Mouse (Mus musculus): ENCODE results near the gene Bahcc1.

Bahcc1 gene

DNA sequence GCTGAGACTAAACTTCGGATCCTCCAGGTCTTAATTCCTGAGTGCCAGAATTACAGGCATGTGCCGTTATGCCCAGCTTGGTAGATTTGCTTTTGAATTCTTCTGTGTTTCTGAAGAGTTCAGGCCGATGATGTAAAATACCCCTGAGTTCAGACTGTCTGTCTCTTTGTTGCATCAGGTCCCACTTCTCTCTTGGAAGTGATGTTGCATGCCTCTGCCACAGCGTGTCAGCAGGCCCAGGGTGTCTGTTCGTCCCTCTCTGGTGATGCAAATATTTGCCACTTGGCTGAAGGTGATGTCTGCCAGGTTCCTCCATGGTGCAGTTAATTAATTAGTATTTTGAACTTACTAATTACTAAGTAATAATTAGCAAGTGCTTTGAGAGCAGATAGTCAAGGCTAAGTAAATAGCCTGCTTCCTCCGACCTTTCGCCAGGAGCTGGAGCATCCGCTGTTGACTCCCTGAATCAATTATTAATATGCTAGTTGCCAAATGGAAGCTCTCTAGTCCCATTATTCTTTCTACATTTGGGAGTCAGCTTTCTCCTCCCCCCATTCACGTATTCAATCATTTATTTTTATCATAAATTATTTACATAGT lies 26.6 kb upstream of the Bahcc1 start:
- DNase-seq (ENCODE audit: low spot score in 2 of 2) = no peak

DNA sequence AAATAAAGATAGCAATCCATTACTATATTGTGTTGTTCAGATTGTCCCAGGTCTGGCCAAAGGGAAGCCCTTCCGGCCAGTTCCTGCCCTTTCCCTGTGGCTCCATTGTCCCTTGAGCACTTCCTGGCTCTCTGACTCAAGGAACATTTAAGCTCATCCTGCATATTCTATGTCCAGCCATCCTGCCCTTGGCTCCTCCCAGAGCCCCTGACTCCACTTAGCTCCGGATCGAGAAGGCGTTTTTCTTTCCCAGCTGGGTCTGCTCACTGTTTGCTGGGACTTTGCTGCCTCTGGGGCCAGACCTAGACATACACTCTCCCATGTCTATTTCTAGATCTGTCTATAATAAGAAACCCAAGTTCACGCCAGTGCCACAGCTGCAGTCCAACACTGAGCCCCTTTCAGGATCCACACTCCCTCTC lies 26.1 kb upstream of the Bahcc1 start:
- no peak for DNase-seq (ENCODE audit: low spot score in 2 of 2)

DNA sequence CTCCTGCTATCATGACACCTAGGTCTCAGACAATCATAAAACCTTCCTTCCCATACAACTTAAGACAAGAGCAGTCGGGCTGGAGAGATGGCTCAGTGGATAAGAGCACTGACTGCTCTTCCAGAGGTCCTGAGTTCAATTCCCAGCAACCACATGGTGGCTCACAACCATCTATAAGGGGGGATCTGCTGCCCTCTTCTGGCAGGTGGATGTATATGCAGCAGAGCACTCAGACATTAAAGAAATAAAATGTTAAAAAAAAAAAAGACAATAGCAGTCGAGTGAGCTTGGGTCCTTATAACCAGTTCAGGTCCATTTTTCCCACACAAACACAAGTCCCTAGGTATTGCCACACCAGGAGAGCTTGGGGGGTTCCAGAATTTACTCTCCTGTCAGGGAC lies 23.9 kb upstream of the Bahcc1 start:
- DNase-seq (ENCODE audit: low spot score in 2 of 2) = no peak

DNA sequence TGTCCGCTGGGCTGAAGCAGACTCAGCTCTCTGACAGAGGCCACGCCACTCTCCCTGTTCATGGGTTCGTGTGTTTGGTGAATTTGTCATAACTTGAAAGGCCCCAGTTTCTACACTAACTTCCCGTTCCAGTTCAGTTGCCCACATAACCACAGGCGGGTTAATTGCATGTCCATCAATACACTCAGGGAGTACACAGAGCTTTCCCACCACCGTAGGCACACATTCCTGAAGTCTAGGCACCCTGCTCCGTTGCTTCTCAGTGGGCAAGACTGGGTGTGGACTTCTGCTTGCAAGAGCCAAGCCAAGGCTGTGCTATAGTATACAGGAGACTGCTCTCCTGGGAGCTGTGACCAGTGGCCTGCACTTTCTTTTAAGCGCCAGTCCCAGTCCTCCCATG lies 23.3 kb upstream of the Bahcc1 start:
- no peak for DNase-seq (ENCODE audit: low spot score in 2 of 2)

DNA sequence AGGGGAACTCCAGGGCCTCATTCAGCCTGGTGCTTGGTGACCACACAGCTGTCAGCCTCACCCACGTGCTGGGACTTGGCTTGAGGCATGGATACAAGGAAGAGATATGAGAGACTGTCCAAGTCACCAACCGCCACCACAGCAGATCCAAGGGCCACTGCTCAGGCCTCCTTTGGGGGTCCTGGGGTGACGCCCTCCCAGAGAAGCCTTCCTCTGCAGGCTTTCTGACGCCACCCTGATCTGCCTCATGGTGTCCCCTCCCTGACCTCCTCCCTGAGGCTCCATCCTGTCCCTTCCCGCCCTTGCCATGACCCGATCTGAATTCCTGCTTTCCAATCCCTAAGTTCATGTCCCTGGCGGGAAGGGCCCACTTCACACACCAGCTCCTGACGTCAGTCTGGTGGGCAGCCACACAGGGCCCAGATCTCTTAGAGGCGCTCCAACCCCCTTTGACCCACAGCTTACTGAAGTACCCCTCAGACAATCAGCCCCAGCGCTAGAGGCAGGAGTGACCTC lies 17.0 kb upstream of the Bahcc1 start:
- DNase-seq (ENCODE audit: low spot score in 2 of 2) = no peak

DNA sequence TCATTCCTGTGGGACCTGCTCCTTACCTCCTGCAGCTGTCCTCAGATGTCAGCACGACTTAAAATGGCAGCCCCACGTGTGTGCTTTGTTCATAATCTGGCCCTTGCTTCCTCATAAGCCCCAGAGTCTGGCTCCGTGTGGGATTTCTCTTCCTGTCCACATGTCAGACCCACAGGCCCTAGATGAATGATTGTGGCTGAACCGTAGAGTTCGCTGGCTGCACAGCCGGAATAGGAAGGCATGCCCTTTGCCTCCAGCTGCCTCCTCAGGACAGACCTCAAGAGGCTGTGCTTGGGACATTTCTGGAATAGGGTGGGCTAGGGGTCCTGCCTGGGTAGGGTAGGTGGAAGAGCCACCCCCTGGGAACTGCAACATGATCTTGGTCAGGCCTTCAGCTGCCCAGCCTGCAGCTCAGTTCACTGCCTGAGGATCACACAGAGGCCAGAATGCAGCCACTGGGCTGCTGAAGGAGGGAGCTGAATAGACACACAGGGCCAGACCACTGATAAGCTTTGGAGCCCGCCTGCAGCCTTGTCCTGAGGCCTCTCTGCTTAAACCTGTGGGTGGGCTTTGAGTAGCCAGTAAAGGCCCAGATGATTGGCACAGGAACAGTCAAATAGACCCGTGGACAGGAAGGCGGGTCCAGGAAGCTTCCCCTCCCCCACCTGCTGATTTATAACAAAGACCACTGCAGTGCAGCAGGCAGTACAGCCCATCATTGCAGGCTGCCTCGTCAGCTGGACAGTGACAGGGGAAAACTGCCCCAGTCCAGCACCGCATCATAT lies 16.0 kb upstream of the Bahcc1 start:
- no peak for DNase-seq (ENCODE audit: low spot score in 2 of 2)

DNA sequence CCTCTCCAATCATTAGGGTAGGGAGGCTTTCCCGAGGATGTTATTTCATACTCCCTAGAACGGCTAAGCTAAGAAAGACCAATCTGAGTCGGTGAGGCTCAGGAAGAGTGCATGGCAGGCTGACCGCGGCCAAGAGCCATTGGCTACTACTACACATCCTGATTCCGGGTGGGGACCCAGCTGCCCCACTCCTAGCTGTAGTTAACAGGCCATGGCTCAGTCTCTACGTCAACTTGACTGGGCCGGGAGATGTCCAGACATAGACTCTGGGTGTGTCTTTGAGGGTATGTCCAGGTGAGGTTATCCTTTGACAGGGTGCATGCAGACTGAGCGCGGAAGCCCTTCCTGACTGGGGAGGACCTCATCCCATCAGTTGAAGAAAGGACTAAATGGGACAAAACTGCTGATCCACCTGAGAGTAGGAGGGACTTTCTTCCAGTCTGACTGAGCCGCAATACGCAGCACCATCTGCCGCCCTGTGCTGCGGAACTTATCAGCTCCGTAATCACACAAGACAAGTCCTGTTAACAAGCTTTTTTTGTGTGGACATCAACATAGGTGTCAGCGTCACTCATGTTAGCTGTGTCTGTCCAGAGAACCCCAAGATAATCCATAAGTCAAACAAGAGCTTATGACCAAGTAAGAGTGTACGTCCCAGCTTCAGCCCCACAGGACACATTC lies 14.4 kb upstream of the Bahcc1 start:
- no peak for DNase-seq (ENCODE audit: low spot score in 2 of 2)

DNA sequence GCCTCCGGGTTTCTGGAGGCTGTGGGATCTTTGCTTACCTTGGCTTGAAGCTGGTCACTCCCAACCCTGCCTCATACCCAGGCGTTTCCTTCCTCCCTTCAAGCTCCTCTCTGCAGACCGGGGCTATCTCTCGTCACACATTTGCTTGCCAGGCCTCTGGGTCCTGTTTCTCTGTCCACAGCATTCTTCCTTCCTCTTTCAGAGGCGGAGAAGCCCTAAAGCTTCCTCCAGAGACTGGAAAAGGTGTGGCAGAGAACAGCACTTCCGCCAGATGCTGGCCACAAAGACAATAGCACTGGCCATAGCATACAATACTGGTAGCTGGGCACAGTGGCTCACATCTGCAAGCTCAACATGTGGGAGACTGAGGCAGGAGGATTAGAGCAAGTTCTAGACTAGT lies 13.8 kb upstream of the Bahcc1 start:
- DNase-seq (ENCODE audit: low spot score in 2 of 2) = no peak

DNA sequence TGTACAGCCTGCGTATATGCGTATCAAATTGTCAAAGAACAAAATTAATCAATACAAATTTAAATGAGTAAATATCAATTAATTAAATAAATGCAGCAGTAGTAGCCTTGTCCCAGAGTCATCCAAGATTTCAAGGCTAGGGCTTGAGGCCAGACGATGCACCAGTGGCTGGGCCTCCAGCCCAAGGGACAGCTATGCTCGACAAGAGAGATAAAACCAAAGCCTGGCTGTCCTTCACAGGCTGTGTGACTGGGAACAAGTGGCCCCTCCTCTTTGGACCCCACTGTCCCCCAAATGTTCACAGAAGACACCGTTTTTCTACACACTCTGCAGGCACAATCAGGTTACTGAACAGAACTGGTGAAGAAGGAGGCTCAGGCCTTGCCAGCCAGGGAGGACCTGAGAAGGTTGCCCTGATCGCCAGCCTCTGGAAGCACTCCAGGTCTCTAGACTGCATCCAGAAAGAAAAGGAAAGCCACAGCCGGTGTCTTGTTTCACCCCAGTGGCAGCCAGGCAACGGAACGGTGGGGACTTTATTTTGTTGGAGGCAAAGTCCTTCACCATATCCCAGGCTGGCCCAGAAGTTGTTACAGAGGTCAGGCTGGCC lies 12.7 kb upstream of the Bahcc1 start:
- DNase-seq (ENCODE audit: low spot score in 2 of 2) = no peak

DNA sequence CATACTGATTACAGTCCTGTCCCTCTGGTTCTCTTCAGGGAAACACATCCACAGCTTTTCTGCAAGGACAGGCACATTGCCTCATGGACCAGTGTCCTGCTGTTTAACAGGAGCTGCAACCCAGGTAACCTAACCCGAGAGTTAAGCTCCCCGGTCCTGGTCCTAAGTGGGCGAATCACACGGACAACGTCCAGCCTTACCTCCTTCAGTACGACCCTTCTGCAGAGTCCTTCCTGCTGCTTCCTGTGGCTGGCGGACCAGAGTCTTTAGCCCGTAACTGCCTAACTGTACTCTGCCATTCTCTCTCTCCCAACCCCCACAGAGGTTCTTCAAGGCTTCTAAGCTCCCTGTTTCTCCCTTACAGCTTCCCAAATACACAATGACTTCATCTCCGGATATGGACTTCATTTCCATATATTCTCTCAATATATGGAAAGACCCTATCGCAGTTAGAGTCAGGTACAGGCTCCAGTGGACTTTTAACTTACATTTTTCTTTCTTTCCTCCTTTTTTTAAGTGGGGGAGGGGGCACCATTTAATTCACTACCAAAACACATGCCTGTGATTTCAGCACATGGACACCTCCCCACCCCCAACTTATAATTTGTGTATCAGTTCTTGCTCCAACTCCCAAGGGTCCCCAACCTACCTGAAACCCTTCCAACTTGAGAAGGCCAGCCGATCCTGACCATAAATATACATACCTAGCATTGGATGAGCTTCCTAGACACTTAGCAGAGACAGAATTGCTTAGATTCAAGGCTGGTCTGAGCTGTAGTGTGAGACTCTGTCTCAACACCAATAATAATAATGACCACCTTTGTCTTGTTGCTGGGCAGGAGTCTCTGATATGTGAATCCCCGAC lies 11.6 kb upstream of the Bahcc1 start:
- no peak for DNase-seq (ENCODE audit: low spot score in 2 of 2)

DNA sequence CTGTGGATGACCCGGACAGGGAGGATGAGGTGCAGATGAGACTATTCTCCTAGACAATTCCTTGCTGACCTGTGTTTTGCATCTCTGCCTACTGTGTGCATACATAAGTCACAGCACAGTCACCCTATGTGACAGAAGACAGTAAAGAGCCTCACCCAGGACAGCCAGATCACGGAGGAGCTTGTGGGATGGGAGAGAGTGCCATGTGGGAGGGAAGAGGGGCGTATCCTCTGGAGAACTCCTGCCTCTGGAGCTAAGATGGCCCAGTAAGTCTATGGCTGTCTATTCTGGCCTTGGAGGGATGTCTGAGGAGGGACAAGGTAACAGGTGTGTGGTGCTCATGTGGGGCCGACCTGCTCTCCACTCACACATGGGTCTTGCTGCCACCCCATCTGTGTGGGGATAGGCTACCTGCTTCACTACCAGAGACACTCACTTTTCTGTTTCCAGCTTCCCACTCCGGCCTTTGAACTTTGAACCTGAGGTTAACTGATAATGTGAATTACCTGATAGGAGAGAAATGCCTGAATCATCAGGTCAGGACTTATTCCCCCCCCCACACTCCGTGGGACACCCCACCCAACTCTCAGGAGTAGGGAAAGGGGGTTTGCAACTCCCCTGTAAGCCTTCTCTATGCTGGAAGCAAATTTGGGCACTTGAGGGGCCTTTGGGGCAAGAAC lies 10.2 kb upstream of the Bahcc1 start:
- DNase-seq (ENCODE audit: low spot score in 2 of 2) = no peak

DNA sequence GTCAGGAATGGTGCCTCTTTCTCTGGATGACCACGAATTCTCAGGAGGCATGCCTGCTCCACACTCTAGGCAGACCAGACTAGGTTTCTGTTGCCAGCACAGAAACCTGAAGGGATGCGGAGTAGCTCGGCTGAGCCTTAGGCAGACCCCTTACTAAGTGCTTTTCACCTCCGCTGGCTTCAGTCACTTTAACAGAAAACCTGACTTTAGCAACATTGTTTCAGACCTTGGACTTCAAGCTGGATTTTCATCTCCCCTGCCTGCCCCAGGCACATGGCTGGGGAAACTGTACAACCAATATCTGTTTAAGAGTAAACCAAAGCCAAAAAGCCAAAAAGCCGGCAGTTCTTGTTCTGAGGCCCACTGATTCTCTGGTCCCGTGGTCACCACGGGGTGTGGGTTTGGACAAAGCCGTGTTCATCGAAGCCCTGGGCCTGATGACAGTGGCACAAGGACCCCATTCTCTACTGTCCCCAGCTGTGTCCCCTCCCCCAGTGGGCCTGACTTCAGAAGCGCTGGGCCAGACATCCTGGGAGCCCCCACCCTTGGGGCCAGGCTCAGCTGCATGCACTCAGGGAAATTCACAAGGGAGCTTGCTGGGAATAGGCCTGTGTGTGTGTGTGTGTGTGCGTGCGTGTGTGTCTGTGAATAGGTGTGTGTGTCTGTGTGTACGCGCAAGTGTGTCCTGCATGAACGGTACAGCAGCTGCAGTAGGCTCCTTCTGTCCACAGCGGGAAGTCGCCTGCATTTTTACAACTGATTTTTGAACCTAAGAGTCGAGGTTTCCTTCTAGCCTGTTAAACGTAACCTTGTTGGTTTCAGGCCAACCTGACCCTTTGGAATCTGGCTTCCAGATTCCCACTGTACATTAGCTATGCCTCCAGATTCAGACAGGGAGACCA lies 8.9 kb upstream of the Bahcc1 start:
- peak; percentile 81 to 82 for DNase-seq (ENCODE audit: low spot score in 2 of 2)

DNA sequence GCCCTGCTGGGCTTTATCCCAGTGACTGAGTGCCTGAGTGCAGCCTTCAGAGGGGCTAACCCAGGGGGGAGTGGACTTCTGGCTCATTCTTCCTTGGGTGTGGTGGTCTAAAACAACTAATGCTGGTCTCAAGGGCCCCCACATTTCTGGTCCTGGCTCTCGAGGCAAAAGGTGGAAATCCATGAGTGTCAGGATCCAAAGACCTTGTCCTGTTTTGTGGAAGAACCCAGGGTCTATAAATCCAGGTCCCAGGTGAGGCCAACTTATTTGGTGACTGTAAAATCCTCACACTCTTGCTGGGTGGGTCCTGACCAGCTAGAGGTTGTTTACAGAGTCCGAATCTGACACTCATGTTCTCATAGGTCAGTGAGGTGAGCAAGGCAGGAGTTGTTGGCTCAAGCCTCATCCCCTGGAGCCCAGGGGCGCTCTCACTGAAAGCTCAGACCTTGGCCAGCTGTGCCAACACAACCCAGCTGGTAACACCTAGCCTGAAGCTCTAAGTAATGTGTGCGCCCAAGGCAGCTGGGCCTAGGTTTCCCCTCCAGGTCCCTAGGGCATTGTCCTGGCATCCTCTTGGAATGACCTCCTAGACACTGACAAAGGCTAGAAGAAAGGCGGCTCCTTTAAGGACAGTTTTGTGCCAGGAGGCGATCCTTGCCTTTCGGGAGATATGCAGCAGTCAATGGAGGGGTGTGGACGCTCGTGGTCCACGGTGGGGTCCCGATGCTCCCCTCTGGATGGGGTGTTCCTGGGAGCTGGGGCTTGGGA lies 8.1 kb upstream of the Bahcc1 start:
- DNase-seq (ENCODE audit: low spot score in 2 of 2) = no peak

DNA sequence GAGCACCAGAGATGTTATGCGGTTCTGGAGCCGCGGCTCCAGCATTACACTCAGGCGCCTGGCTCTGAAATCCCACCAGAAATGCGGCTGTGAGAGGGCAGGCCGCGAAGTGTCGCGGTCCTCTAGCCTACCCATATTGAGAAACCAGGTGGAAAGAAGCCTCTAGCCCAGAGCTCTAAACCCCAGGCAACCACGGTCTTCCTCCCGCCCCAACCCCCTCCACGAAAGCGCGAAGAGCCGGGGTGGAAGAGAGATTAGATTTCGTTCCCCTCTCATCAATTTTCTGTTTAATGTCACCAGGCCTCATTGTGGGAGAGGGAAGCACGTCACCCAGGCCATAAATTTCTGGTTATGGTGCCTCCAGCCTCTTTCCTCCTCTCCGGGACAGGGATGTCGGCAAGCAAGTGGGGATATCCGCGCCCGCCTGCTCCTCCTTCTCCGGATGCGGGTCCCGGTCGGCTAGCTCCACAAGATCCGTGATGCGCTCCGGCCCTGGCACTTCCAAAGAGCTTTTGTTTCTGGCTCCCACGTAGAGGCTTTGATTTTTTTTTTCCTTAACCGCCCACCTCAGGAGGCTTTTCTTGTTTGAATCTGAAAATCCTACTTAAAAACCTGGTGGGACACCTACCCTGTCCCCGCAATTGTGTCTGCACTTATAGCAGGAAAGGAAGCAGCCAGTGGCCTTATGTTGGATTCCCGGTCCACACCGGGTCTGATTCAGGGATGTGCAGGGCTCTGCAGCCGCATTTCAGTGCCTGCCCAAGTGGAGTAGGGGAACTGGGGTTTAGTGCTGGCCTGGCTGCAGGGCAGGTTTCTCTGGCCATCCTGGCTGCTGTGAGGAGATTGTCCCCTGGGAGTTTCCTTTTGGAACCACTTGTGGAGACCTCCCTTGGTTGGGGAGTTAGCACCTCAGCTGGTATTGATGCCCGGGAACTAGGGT lies 7.2 kb upstream of the Bahcc1 start:
- no peak for DNase-seq (ENCODE audit: low spot score in 2 of 2)

DNA sequence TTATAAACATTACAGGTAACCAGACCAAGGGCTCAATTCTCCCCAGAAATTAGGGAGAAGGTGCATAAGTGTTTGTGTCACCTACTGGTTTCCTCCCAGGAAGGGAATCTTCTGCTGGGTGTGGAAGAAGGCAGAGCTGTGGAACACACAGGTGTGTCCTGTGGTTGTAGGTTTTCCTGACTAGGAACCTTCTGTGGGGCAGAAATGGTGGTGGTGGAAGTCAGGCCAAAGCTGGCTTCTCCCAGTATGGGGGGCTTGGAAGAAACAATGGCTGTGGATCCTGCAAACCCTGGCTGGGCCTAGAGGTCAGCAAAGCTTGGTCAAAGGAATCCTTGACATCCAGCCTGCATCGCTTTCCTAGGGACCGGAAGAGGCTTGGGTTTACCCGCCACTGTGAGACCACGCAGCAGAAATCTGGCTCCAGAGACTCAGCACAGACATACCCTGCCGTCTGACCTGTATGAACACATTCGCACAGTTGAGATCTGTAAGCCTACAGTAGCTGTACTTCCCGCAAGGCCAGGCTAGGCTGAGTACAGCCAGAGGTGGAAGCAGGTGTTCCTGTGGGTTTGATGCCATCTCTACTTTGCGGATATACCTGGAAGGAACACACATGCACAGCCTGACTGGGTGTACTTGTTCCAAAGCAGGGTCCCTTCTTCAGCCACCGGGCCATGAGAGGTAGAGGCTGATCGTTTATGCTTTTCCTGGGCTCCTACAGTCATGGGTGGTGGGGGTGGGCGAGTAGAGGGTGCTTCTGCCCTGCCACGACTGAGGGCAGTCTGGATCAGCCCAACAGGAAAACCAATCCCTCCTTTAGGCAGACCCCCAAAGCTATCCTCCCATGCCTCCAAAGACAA lies 6.1 kb upstream of the Bahcc1 start:
- no peak for DNase-seq (ENCODE audit: low spot score in 2 of 2)

DNA sequence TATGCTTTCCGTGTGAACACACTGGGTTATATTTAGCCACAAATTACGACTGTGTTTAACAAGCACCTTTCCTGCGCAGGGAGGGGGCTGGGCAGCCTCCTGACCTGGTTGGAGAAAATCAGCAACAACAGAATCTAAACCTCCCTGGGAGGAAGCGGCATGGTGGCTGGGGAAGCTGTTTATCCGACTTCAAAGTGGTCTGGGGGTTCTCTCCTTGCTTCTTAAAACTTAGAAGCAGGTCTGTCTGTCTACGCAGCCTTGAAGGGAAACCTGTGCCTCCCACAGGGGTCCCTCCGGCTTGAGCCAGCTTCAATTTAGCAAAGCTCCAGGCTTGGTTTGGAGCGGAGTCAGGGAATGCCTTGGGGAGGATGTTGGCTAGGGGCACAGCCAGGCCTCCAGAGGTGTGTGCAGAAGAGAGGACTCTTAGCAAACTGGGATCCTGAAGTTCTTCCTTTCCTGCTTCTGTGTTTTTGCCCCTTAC lies 5.1 kb upstream of the Bahcc1 start:
- DNase-seq (ENCODE audit: low spot score in 2 of 2) = no peak
